Mouse (Mus musculus) limb, embryonic 12.5 days (tissue): ENCODE results near the gene Alkbh2. TPM values are rescaled to one million over a fixed set of nuclear protein-coding genes. Genes with fewer than 3 reads are reported as not detected.

Source experiments
- ATAC-seq: fragments of 200-750 bp; cut with Nextera tagmentation; 2 replicates; pipeline ENCODE4 v1.8.0; 2017; ENCODE audit warnings: low read depth, moderate TSS enrichment; ENCODE audit not compliant: insufficient number of reproducible peaks, insufficient read depth, low FRiP score, low TSS enrichment
- H3K27ac ChIP-seq: fragments of 300-500 bp; sonication (generic); 2 replicates; pipeline ENCODE4 v1.5.1; 2016; ENCODE audit warnings: mild to moderate bottlenecking, moderate library complexity
- H3K27me3 ChIP-seq: fragments of 300-500 bp; sonication (generic); 2 replicates; pipeline ENCODE4 v1.6.1; 2016; ENCODE audit warnings: mild to moderate bottlenecking, moderate library complexity
- H3K36me3 ChIP-seq: fragments of 300-500 bp; sonication (generic); 2 replicates; pipeline ENCODE4 v1.6.1; 2016; ENCODE audit warnings: mild to moderate bottlenecking, moderate library complexity
- H3K4me1 ChIP-seq: fragments of 300-500 bp; sonication (generic); replicated peaks from 2 replicates; pipeline ENCODE4 v1.6.1; 2016
- H3K4me2 ChIP-seq: fragments of 300-500 bp; sonication (generic); 2 replicates; pipeline ENCODE4 v1.6.1; 2016; ENCODE audit warnings: mild to moderate bottlenecking, moderate library complexity
- H3K4me3 ChIP-seq: fragments of 300-500 bp; sonication (generic); replicated peaks from 2 replicates; pipeline ENCODE4 v1.5.1; 2016; ENCODE audit warnings: mild to moderate bottlenecking
- H3K9ac ChIP-seq: fragments of 300-500 bp; sonication (generic); replicated peaks from 2 replicates; pipeline ENCODE4 v1.6.1; 2016; ENCODE audit warnings: mild to moderate bottlenecking, moderate library complexity
- H3K9me3 ChIP-seq: fragments of 300-500 bp; sonication (generic); 2 replicates; pipeline ENCODE4 v1.6.1; 2016; ENCODE audit warnings: mild to moderate bottlenecking, moderate library complexity
- WGBS: fragments of 180-500 bp; shearing (Covaris S2); methylation state at CpG from one replicate; pipeline ENCODE4 v1.1.7; 2016; 5-methylcytosine and 5-hydroxymethylcytosine counted together
- polyA plus RNA-seq: library from polyadenylated mRNA; unstranded; fragments of >200 nt; fragmentation: Nextera tagmentation; extraction: Ambion mirVana; gene quantifications from 2 replicates; pipeline ENCODE4 v1.2.1, GENCODE M21; 2016

The Alkbh2 gene
- polyA plus RNA-seq, 1 experiment from 2014 or later = 16.1 TPM

DNA sequence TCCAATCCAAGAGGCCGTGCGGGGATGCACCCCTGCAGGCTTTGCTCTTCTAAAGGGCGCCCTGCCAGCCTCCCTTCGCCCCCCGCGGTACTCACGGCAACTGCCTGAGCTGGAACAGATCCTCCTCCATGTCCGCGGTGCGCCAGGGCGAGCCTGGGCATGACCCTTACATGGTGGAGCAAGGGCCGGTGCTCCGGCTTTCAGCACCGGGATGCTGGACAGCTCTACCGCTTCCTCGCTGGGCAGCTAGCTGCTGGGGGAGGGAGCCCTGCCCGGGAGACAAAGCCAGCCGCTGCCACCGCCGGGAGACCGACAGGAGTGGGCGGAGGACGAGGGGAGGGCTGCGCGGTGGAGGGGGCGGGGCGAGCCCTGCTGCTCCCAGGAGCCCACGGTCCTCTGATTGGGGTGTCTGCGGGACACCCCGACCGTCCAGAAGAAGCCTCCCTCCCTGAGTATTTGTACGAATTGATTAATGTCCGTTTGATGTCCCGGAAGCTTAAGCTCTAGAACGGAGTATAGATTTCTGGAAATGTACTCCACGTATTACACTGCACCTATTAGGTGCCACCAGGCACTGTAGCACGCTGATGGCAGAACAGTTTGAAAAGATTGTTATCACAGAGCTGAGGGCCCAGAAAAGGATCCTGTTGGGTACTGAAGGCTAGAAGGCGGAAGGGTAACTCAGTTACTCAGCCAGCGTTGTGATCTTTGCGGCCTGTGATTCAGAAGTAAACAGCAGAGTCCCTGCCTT is 36.8 kb downstream of the Alkbh2 start, which contains the start of gene Svop:
Svop (minus strand) TSS at position 514 of the 751 bp plus-strand sequence.
- H3K9ac ChIP-seq = no peak within 1 kb of the TSS; the same call in 1 of the 2 replicates
- H3K27me3 ChIP-seq = peaks cover 21% of the 10 kb centered on the region
- H3K36me3 ChIP-seq = no peaks in the 10 kb centered on the region
- no peak within 1 kb of the TSS for H3K27ac ChIP-seq
- WGBS = 2% methylated on average over 39 of the region's 40 CpGs
- no peak for ATAC-seq
- H3K4me3 ChIP-seq = peak within 1 kb of the TSS; percentile 29
- peak within 1 kb of the TSS; percentile 58 for H3K4me2 ChIP-seq
- H3K9me3 ChIP-seq = no peaks in the 10 kb centered on the region
- peaks cover 7% of the 10 kb centered on the region for H3K4me1 ChIP-seq

DNA sequence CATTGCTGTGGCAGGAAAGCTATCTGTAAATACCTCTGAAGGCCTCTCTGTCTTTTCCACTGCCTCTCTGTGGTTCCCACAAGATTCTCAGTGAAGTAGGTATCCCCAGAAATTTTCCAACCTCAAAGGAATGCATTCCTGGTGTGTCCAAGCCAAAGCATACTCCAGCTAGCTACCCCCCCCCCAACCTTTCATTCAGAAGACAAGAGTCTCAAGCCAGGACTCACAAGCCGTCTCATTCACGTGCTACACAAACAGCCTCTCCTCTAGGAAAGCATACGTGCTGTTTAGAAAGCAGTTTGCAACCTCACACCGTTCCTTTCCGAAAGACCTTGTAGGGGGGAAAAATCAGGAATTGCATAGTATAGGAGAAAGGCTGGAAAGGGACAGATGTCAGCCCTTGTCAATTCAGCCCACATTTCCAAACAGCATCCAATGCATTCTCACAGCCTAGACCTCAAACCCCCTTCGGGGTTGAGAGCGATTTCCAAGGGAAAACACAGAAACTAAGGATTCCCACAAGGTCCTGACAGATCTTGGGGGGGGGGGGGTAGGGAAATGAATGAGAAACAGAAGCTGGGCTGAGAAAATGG is 37.5 kb downstream of the Alkbh2 start:
- Histone ChIP-seq H3K36me3 (no peaks in the 10 kb centered on the region), H3K4me2 (peak overlapping the region; percentile 58; the same call in 1 of the 2 replicates), H3K9ac (no peak overlapping the region), H3K27ac (no peak overlapping the region), H3K4me1 (peaks cover 7% of the 10 kb centered on the region), H3K27me3 (peaks cover 21% of the 10 kb centered on the region), H3K9me3 (no peaks in the 10 kb centered on the region), H3K4me3 (no peak overlapping the region)
- ATAC-seq = no peak
- 23% methylated on average over 7 of the region's 7 CpGs for WGBS

DNA sequence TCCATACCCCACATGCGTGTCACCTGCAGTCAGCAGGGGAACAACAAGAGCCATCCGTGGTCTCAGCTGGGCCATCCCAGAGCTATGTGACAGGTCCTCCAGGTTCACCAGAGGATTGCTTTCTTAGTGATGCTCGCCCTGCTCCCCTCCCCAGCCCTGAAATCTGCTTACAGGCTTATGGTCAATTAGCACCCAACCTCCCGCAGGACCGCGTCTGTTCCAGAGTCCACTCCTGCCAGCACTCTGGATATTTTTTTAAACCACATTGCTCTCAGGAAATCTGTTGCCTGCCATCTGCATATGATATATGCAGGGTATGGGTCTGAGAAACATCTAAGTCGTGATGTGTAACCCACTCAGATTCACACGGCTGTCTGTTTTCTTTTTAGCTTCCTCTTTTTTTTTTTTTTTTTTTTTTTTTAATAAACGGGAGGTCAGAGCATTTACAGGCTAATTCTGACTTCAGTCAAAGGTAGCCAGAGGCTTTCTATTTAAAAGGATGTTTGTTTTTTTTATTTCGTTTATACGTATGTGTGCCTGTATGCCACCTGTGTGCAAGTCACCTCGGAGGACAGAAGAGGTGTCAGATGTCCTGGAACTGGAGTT is 40.0 kb downstream of the Alkbh2 start:
- ATAC-seq = no peak
- Histone ChIP-seq H3K36me3 (no peaks in the 10 kb centered on the region), H3K4me2 (no peak overlapping the region), H3K4me3 (no peak overlapping the region), H3K9ac (no peak overlapping the region), H3K4me1 (peaks cover 7% of the 10 kb centered on the region), H3K9me3 (no peaks in the 10 kb centered on the region), H3K27ac (no peak overlapping the region), H3K27me3 (peaks cover 21% of the 10 kb centered on the region)
- 64% methylated on average over 12 of the region's 12 CpGs for WGBS

DNA sequence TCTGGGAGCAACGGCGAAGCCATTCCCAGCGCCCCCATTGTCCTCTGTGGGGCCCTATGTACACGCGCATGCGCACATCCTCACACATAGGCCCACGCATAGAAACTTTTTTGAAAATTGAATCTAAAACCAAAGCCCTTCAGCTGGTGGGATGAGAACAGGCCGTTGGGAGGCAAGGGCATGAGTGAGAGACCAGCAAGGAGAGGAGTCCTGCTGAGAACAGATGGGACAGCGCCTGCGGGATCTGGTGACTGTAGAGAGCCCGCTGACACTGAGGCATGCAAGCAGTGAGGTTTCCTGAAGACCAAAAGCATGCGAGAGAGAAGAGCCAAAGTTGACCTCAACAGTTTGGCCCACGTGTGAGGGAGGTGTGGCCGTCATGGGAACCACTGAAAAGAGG is 42.5 kb downstream of the Alkbh2 start:
- no peak overlapping the region for H3K4me3 ChIP-seq
- H3K9ac ChIP-seq = no peak overlapping the region
- H3K36me3 ChIP-seq = no peaks in the 10 kb centered on the region
- no peak for ATAC-seq
- H3K27ac ChIP-seq = no peak overlapping the region
- no peaks in the 10 kb centered on the region for H3K9me3 ChIP-seq
- no peaks in the 10 kb centered on the region; the same call in 1 of the 2 replicates for H3K27me3 ChIP-seq
- H3K4me1 ChIP-seq = no peaks in the 10 kb centered on the region
- 78% methylated on average over 14 of the region's 14 CpGs for WGBS
- no peak overlapping the region for H3K4me2 ChIP-seq

DNA sequence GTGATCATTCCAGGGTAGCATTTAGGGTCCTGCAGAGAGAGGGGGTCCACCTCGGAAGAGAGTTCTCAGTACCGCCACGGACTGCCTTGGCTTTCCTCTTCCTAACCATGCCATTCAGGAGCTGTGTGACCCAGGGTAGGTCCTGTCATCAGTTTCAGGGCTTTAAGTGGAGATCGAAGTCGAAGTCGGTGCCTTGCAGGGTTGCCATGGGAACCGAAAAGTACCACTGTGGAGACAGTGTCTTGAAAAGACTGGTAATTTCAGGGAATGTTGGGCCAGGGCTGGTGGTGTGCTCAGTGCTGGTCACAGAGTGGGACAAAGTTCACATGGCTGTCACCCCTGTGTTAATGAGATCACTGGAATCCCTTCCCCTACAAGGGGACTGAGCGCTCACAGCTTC is 51.0 kb downstream of the Alkbh2 start:
- 70% methylated on average over 8 of the region's 8 CpGs for WGBS
- Histone ChIP-seq H3K4me1 (no peaks in the 10 kb centered on the region), H3K4me2 (no peak overlapping the region), H3K27me3 (no peaks in the 10 kb centered on the region), H3K27ac (no peak overlapping the region), H3K9ac (no peak overlapping the region), H3K36me3 (no peaks in the 10 kb centered on the region), H3K4me3 (no peak overlapping the region), H3K9me3 (no peaks in the 10 kb centered on the region)
- no peak for ATAC-seq

Other genes starting within 250 kb of the Alkbh2 start
- 91.1 and 99.4 TPM in 2 replicates for gene Coro1c, start 219.5 kb downstream of the Alkbh2 start, polyA plus RNA-seq
- 16.6 and 17.3 TPM in 2 replicates for gene Ssh1, start 134.3 kb downstream of the Alkbh2 start, polyA plus RNA-seq
- gene Dao, start 124.5 kb downstream of the Alkbh2 start, polyA plus RNA-seq = not detected in 2 replicates
- 14.0 and 15.5 TPM in 2 replicates for gene Usp30, start 62.8 kb downstream of the Alkbh2 start, polyA plus RNA-seq
- 0.08 TPM in 1 of 2 replicates, not detected in the other for gene Svop, start 36.6 kb downstream of the Alkbh2 start, polyA plus RNA-seq
- 61.7 and 63.0 TPM in 2 replicates for gene Ung, start 2.2 kb upstream of the Alkbh2 start, polyA plus RNA-seq
- 4.7 TPM in 2 replicates for gene Acacb, start 18.3 kb upstream of the Alkbh2 start, polyA plus RNA-seq
- not detected in 2 replicates for gene Foxn4, start 145.6 kb upstream of the Alkbh2 start, polyA plus RNA-seq
- 0.93 and 0.99 TPM in 2 replicates for gene Myo1h, start 160.9 kb upstream of the Alkbh2 start, polyA plus RNA-seq